22 mouse cellular contexts compared by ENCODE assay signal in genomic region chr14:100421666-100422065, GRCm38 (mm10).
DNase-seq lines count a peak whose midpoint lies in the region; ATAC-seq and TF ChIP-seq lines count a peak whose summit lies in the region.
"Had no signal": no experiment of that assay in that cellular context is flagged by ENCODE, and none has a peak within 500 bp of the region (broad histone marks: within the 10 kb centered on the region; RNA-seq: fewer than 3 reads in every experiment).

No protein-coding gene starts in this region.

- no peak overlapping the region for H3K9ac ChIP-seq in kidney, embryonic 16.5 days (replicated peaks; ENCODE audit: low read length)
- H3K9ac ChIP-seq: embryonic facial prominence, embryonic 13.5 days; embryonic facial prominence, embryonic 15.5 days; forebrain, embryonic 12.5 days had no signal

- H3K9me3 ChIP-seq in kidney, embryonic 16.5 days (ENCODE audit: low read length), result no peaks in the 10 kb centered on the region
- H3K9me3 ChIP-seq: embryonic facial prominence, embryonic 13.5 days; embryonic facial prominence, embryonic 15.5 days; forebrain, embryonic 10.5 days; forebrain, embryonic 12.5 days had no signal

- no peaks in the 10 kb centered on the region for H3K27me3 ChIP-seq in kidney, adult 2 months (replicated peaks; ENCODE audit: control insufficient read depth, insufficient read depth, low read length)
- H3K27me3 ChIP-seq in kidney, embryonic 16.5 days (ENCODE audit: insufficient read depth, low read length), result no peaks in the 10 kb centered on the region
- H3K27me3 ChIP-seq: embryonic facial prominence, embryonic 13.5 days; embryonic facial prominence, embryonic 15.5 days; forebrain, embryonic 12.5 days had no signal

- no peaks in the 10 kb centered on the region for H3K36me3 ChIP-seq in kidney, adult 2 months (ENCODE audit: control insufficient read depth, insufficient read depth, low read length)
- no peaks in the 10 kb centered on the region for H3K36me3 ChIP-seq in kidney, embryonic 16.5 days (ENCODE audit: insufficient read depth, low read length)
- H3K36me3 ChIP-seq: embryonic facial prominence, embryonic 13.5 days; embryonic facial prominence, embryonic 15.5 days; forebrain, embryonic 10.5 days; forebrain, embryonic 12.5 days had no signal

- no peak for TF ChIP-seq POLR2A in kidney, adult 2 months (IDR thresholded peaks at IDR 0.05; ENCODE audit: low read depth, low read length)

- whole genome bisulfite sequencing in kidney, adult 2 months, result 67% methylated on average over 4 of the region's 4 CpGs
- WGBS in kidney, embryonic 16.5 days, result 89% methylated on average over 4 of the region's 4 CpGs

- TF ChIP-seq CTCF in kidney, adult 2 months (conservative IDR thresholded peaks at IDR 0.05; ENCODE audit: insufficient read depth, insufficient read length, low read depth, low read length), result no peak

- no peak overlapping the region for H3K4me2 ChIP-seq in kidney, embryonic 16.5 days (replicated peaks; ENCODE audit: low read depth, low read length)
- H3K4me2 ChIP-seq: embryonic facial prominence, embryonic 13.5 days; embryonic facial prominence, embryonic 15.5 days; forebrain, embryonic 12.5 days had no signal

- no peak for ATAC-seq in kidney, embryonic 16.5 days (ENCODE audit: low FRiP score, low TSS enrichment)
- ATAC-seq: forebrain, embryonic 14.5 days had no signal

- no peak overlapping the region for H3K27ac ChIP-seq in kidney, adult 2 months (ENCODE audit: insufficient read depth, low read depth, low read length)
- no peak overlapping the region for H3K27ac ChIP-seq in kidney, embryonic 16.5 days (ENCODE audit: low read length)
- H3K27ac ChIP-seq: embryonic facial prominence, embryonic 13.5 days; embryonic facial prominence, embryonic 15.5 days; forebrain, embryonic 10.5 days; forebrain, embryonic 12.5 days had no signal

- H3K4me1 ChIP-seq in kidney, adult 2 months (ENCODE audit: control insufficient read depth, insufficient read depth, low read length), result 0 out of 2 replicates have a peak, but pooled peaks cover 3% of the 10 kb centered on the region
- no peaks in the 10 kb centered on the region for H3K4me1 ChIP-seq in kidney, embryonic 16.5 days (ENCODE audit: insufficient read depth, low read length)
- H3K4me1 ChIP-seq: embryonic facial prominence, embryonic 13.5 days; embryonic facial prominence, embryonic 15.5 days; forebrain, embryonic 12.5 days had no signal

- peak; percentile 61 for DNase-seq in kidney, adult 2 months
- DNase-seq in kidney, adult 9 months, result peak; percentile 71
- no peak for DNase-seq in kidney, postnatal 4 days
- peak; percentile 54 to 60 for DNase-seq in kidney, postnatal 36 days
- no peak for DNase-seq in kidney, adult 18-20 months
- DNase-seq: adrenal gland, adult 2 months; adrenal gland, postnatal 10 days; adrenal gland, postnatal 25 days; cerebellum, adult 11 months; cerebellum, adult 18-20 months; cerebellum, adult 8-10 months; cerebellum, adult 9-11 months; cerebellum, postnatal 14 days; cerebellum, postnatal 36 days; embryo, embryonic 11 days had no signal

- no peak overlapping the region for H3K4me3 ChIP-seq in kidney, adult 2 months (ENCODE audit: insufficient read depth, low read depth, low read length)
- no peak overlapping the region for H3K4me3 ChIP-seq in kidney, embryonic 16.5 days (ENCODE audit: low read length)
- H3K4me3 ChIP-seq: embryonic facial prominence, embryonic 13.5 days; embryonic facial prominence, embryonic 15.5 days; erythroblast, embryonic 14.5 days; forebrain, embryonic 10.5 days; forebrain, embryonic 12.5 days had no signal

Comparison
In these comparisons a context has a peak if more than half of its experiments do, and no peak if none do; other contexts are left out.
1. DNase-seq: peak in kidney, adult 2 months (single experiment), kidney, adult 9 months (single experiment) and kidney, postnatal 36 days (2 of 2); none in kidney, postnatal 4 days (0 of 2) and kidney, adult 18-20 months (single experiment).